Mouse (Mus musculus) liver, adult 2 months (tissue): ENCODE results near the gene Mpped1. TPM values are rescaled to one million over a fixed set of nuclear protein-coding genes. Genes with fewer than 3 reads are reported as not detected.

Experiments used
- DNase-seq: peaks from one replicate; pipeline ENCODE4 v3.0.0-alpha.2; 2011; ENCODE audit warnings: low read depth, low spot score; ENCODE audit errors: extremely low read depth
- H3K27ac ChIP-seq: fragments of 200-500 bp; replicated peaks from 2 replicates; pipeline ENCODE4 v1.5.1; 2012; ENCODE audit warnings: low read depth, mild to moderate bottlenecking, control low read depth, inconsistent platforms, low read length; ENCODE audit not compliant: insufficient read depth
- H3K27me3 ChIP-seq: fragments of 200-500 bp; 2 replicates; pipeline ENCODE4 v1.6.1; 2012; ENCODE audit warnings: mild to moderate bottlenecking, moderate library complexity, low read length, inconsistent platforms; ENCODE audit not compliant: control insufficient read depth, insufficient read depth
- H3K36me3 ChIP-seq: fragments of 200-500 bp; 2 replicates; pipeline ENCODE4 v1.6.1; 2012; ENCODE audit warnings: low read length, inconsistent platforms; ENCODE audit not compliant: control insufficient read depth, insufficient read depth
- H3K4me1 ChIP-seq: fragments of 200-500 bp; 2 replicates; pipeline ENCODE4 v1.6.1; 2011; ENCODE audit warnings: low read length; ENCODE audit not compliant: control insufficient read depth, insufficient read depth
- H3K4me3 ChIP-seq: fragments of 200-500 bp; 2 replicates; pipeline ENCODE4 v1.5.1; 2011; ENCODE audit warnings: low read depth, mild to moderate bottlenecking, control low read depth, low read length, moderate library complexity; ENCODE audit not compliant: insufficient read depth
- H3K79me2 ChIP-seq: fragments of 200-500 bp; 2 replicates; pipeline ENCODE4 v1.6.1; 2012; ENCODE audit warnings: inconsistent platforms, mild to moderate bottlenecking, low read length, moderate library complexity; ENCODE audit not compliant: control insufficient read depth, insufficient read depth
- H3K9ac ChIP-seq: fragments of 200-500 bp; 2 replicates; pipeline ENCODE4 v1.6.1; 2012; ENCODE audit warnings: low read depth, mild to moderate bottlenecking, control low read depth, inconsistent platforms, low read length
- CTCF ChIP-seq: fragments of 200-500 bp; IDR thresholded peaks from 2 replicates; pipeline ENCODE4 v1.5.1; 2011; ENCODE audit warnings: low read depth, low read length, control low read depth
- POLR2A ChIP-seq: fragments of 200-500 bp; IDR thresholded peaks from 2 replicates; pipeline ENCODE4 v1.6.1; 2011; ENCODE audit warnings: low read length, control low read depth; ENCODE audit not compliant: insufficient read depth; ENCODE audit errors: extremely low read depth
- WGBS: fragments of 180-500 bp; shearing (Covaris S2); methylation state at CpG from one replicate; pipeline ENCODE4 v1.1.7; 2018; 5-methylcytosine and 5-hydroxymethylcytosine counted together
- polyA plus RNA-seq: library from polyadenylated mRNA; depleted of rRNA; stranded (reverse); fragments of >200 nt; gene quantifications from 2 replicates; pipeline ENCODE4 v1.2.3, GENCODE M21; 2012; rRNA removed
- total RNA-seq: library from RNA; depleted of rRNA; stranded (reverse); fragments of >200 nt; gene quantifications from 2 replicates; pipeline ENCODE4 v1.2.3, GENCODE M21; 2014; rRNA removed

Gene Mpped1
- total and polyA plus RNA-seq, 2 experiments, result 0.13 TPM; not detected in 1

- Histone ChIP-seq H3K79me2 (no peaks in the 10 kb centered on the region), H3K4me1 (no peaks in the 10 kb centered on the region), H3K36me3 (no peaks in the 10 kb centered on the region), H3K27ac (no peak overlapping the region), H3K9ac (no peak overlapping the region), H3K4me3 (no peak overlapping the region), H3K27me3 (0 out of 2 replicates have a peak, but pooled peaks cover 2% of the 10 kb centered on the region)
- 59% methylated on average over 7 of the region's 7 CpGs for WGBS
- no peak for DNase-seq
- TF ChIP-seq POLR2A (no peak), CTCF (no peak)
These were observed 115.0 kb downstream of the Mpped1 start for GRCm38 (mm10) chr15:83894261-83894660.

GRCm38 (mm10) chr15:83896011-83896410, 116.7 kb downstream of the Mpped1 start:
- Histone ChIP-seq H3K27me3 (0 out of 2 replicates have a peak, but pooled peaks cover 2% of the 10 kb centered on the region), H3K4me3 (no peak overlapping the region), H3K79me2 (no peaks in the 10 kb centered on the region), H3K9ac (no peak overlapping the region), H3K27ac (no peak overlapping the region), H3K4me1 (no peaks in the 10 kb centered on the region), H3K36me3 (no peaks in the 10 kb centered on the region)
- no peak for DNase-seq
- TF ChIP-seq POLR2A (no peak), CTCF (no peak)
- WGBS, result 52% methylated on average over 9 of the region's 9 CpGs

GRCm38 (mm10) chr15:83897286-83897685, 118.0 kb downstream of the Mpped1 start:
- Histone ChIP-seq H3K27ac (no peak overlapping the region), H3K9ac (no peak overlapping the region), H3K36me3 (no peaks in the 10 kb centered on the region), H3K4me3 (no peak overlapping the region), H3K4me1 (no peaks in the 10 kb centered on the region), H3K79me2 (no peaks in the 10 kb centered on the region), H3K27me3 (0 out of 2 replicates have a peak, but pooled peaks cover 2% of the 10 kb centered on the region)
- WGBS, result 67% methylated on average over 9 of the region's 9 CpGs
- no peak for DNase-seq
- TF ChIP-seq CTCF, result no peak
- TF ChIP-seq POLR2A, result no peak

- H3K27me3 ChIP-seq, result no peaks in the 10 kb centered on the region
- H3K4me3 ChIP-seq, result no peak overlapping the region
- no peaks in the 10 kb centered on the region for H3K79me2 ChIP-seq
- 80% methylated on average over 13 of the region's 13 CpGs for WGBS
- H3K9ac ChIP-seq, result no peak overlapping the region
- no peaks in the 10 kb centered on the region for H3K36me3 ChIP-seq
- TF ChIP-seq CTCF, result no peak
- TF ChIP-seq POLR2A, result no peak
- no peaks in the 10 kb centered on the region for H3K4me1 ChIP-seq
- peak; percentile 4 for DNase-seq
- no peak overlapping the region for H3K27ac ChIP-seq
These were observed 127.2 kb downstream of the Mpped1 start for GRCm38 (mm10) chr15:83906472-83906871.

Other genes starting within 250 kb of the Mpped1 start
- gene Tspo, start 215.9 kb upstream of the Mpped1 start, total RNA-seq, result 99.9 and 123 TPM in 2 replicates
- 206 and 283 TPM in 2 replicates for gene Tspo, start 215.9 kb upstream of the Mpped1 start, polyA plus RNA-seq
- gene Mcat, start 215.7 kb upstream of the Mpped1 start, total RNA-seq, result 25.9 and 27.9 TPM in 2 replicates
- 29.3 and 30.7 TPM in 2 replicates for gene Mcat, start 215.7 kb upstream of the Mpped1 start, polyA plus RNA-seq
- gene Ttll12, start 184.3 kb upstream of the Mpped1 start, total RNA-seq, result 4.9 and 6.5 TPM in 2 replicates
- 11.2 and 11.8 TPM in 2 replicates for gene Ttll12, start 184.3 kb upstream of the Mpped1 start, polyA plus RNA-seq
- gene Scube1, start 54.4 kb upstream of the Mpped1 start, total RNA-seq, result 0.18 and 0.27 TPM in 2 replicates
- 0.13 and 0.27 TPM in 2 replicates for gene Scube1, start 54.4 kb upstream of the Mpped1 start, polyA plus RNA-seq